Mouse (Mus musculus): ENCODE results near the gene Itpkb.

DNA sequence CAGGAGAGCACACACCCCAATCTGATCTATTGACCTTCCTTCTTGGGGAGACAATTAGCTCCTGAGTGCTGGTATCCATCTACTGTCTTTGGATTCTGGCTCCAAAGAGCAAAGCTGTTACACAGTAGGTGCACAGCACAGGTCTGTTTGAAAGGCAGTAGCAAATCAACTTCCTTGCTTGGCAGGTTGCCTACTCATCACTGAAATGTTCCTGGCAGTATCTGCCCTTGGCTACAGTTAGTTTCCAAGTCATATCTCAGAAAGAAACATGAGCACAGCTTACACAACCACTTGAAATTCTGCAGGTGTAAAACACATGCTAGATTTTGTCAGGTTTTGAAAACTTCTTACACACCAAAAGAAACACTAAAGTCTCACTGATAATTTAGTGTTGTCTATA is 143.3 kb downstream of the Itpkb start:
- TF ChIP-seq TAL1 (IDR thresholded peaks at IDR 0.05; ENCODE audit: low read length) (no peak), GATA1 (IDR thresholded peaks at IDR 0.05; ENCODE audit: low read length) (no peak)
